Mouse (Mus musculus) 3T3-L1 (cell line): Measurements from ENCODE around the gene Bcas3.

ENCODE experiments used
- DNase-seq: peaks from one replicate; pipeline ENCODE4 v3.0.0-alpha.2; 2015; ENCODE audit warnings: low read depth, low spot score

Bcas3 gene

DNA sequence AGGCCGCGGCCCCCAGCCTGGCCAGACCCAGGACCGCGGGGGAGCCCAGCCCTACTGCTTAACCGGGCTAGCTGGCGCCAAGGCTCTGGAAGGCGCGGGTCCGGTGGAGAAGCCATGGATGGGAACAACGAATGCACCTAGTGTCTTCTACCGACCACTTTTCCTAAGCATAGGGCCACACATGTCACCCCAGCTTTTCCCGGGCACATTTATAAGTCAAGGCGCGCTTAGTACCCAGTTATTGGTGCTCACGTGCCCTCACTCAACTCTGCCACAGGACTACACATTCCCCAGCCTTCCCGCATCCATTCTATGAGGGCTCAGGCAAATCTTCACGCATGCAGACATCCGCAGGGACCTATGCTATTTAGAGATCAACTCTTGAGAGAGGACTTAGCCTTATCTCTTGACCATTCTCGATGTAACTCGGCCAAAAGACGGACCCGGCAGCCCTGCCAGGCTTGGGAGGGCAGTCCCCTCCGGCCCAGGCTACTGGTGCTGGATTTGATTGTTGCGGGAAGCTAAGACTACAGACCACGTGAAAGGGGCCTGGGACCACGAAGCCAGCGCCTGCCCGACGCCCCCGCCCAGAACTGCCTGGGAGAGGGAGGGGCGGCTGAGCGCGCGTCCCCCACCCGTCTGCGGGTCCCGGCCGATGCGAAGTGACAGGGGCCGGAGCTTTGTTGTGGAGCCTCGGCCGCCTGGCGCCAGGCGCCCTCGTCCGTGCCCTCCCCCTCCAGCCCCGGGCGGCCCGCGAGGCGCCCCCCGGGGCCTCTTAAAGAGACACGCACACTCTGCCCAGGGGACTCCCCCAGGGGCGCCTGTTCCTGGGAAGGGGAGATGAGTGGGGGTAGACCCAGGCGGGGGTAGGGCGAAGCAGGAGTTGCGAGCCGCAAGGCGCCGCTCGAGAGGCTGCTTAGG is 476.8 kb downstream of the Bcas3 start:
- no peak for DNase-seq

GRCm38 (mm10) chr11:85830901-85831341 is 478.0 kb downstream of the Bcas3 start:
- DNase-seq = no peak

DNA sequence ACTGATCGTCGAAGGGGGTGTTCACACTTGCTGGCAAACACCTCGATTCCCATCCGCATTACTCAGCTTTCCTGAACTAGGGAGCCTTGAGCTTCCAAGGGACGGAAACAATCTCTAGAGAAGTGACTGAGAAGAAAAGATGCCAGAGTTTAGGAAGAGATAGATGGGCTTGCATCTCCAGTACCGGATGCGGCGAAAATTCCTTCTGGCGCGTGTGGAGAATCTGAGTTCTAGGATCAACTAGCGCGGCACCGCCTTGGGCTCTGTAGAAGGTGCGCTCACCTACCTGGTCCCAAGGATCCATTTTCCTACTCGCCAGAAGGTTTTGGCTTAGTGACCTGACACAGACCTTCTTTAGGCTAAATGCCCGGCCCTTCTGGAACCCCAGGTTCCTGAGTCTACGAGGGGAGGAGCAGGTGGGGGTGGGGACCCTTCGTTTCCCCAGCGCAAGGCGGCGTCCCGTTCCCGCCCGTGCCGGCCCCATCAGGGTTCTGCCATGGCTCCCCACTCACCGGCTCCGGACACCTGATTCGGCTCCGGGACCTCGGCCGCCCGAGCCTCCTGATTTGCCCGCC is 478.8 kb downstream of the Bcas3 start:
- DNase-seq = no peak

GRCm38 (mm10) chr11:85832231-85832924 is 479.4 kb downstream of the Bcas3 start, which contains the start of gene Tbx2:
Gene Tbx2, plus strand, starts transcription at chr11:85832551.
- no peak for DNase-seq

- DNase-seq = no peak
These were observed 480.1 kb downstream of the Bcas3 start for GRCm38 (mm10) chr11:85833081-85833521.

DNA sequence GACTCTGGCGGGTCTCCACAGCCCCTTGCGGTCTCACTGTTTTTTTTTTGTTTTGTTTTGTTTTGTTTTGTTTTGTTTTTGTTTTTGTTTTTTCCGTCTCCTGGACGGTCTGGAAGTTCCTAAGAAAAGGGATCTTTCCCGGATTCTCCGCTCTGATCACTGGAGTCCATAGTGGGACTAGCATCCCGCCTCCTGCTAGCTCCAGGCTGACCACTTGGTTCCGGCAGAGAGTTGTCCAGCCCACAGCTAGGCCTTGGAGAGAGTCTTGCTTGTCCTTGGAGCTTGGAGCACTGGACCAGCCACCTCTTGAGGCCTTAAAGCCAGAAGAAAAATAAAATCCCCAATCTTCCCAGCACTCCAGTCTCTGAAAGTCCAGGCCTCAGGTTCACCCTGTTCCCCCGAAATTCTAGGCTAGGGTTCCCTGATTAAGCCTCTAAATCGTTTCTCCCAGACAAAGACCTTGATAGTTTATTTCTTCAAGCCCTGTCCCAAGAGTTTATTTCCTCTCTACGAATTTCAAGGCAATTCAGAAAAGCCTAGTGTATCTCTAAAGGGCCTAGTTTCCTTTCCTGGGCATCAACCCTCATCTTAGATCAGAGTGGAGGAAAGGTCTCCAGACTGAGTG is 480.9 kb downstream of the Bcas3 start:
- no peak for DNase-seq

GRCm38 (mm10) chr11:85834386-85834931 is 481.5 kb downstream of the Bcas3 start:
- no peak for DNase-seq

- DNase-seq = no peak
These were observed 482.2 kb downstream of the Bcas3 start for GRCm38 (mm10) chr11:85835001-85835752.

GRCm38 (mm10) chr11:85835753-85836522 is 483.0 kb downstream of the Bcas3 start:
- DNase-seq = no peak

GRCm38 (mm10) chr11:85836523-85837290 is 483.7 kb downstream of the Bcas3 start:
- DNase-seq = no peak

- DNase-seq = no peak
These were observed 484.3 kb downstream of the Bcas3 start for GRCm38 (mm10) chr11:85837291-85837647.

DNA sequence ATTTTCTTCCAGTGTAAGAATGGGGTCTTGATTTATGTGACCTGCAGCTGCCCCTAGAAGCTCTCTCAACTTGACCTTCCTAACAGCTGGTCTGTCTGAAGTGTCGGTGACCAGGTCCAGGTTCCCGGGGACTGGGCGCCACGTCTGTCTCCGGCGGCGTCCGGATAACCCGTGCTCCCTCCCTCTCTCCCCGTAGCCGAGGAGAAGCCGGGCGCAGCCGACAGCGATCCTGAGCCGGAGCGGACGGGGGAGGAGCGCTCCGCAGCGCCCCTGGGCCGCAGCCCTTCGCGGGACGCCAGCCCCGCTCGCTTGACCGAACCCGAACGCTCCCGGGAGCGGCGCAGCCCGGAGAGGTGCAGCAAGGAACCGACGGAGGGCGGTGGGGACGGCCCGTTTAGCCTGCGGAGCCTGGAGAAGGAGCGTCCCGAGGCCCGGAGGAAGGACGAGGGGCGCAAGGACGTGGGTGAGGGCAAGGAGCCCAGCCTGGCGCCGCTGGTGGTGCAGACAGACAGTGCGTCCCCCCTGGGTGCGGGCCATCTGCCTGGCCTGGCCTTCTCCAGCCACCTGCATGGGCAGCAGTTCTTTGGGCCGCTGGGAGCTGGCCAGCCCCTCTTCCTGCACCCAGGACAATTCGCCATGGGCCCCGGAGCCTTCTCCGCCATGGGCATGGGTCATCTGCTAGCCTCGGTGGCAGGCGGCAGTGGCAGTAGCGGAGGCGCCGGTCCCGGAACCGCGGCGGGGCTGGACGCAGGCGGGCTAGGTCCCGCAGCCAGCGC is 484.9 kb downstream of the Bcas3 start:
- DNase-seq = no peak

- peak; percentile 29 for DNase-seq
These were observed 485.7 kb downstream of the Bcas3 start for GRCm38 (mm10) chr11:85838424-85839257.

- DNase-seq = no peak
These were observed 486.5 kb downstream of the Bcas3 start for GRCm38 (mm10) chr11:85839258-85840030.

DNA sequence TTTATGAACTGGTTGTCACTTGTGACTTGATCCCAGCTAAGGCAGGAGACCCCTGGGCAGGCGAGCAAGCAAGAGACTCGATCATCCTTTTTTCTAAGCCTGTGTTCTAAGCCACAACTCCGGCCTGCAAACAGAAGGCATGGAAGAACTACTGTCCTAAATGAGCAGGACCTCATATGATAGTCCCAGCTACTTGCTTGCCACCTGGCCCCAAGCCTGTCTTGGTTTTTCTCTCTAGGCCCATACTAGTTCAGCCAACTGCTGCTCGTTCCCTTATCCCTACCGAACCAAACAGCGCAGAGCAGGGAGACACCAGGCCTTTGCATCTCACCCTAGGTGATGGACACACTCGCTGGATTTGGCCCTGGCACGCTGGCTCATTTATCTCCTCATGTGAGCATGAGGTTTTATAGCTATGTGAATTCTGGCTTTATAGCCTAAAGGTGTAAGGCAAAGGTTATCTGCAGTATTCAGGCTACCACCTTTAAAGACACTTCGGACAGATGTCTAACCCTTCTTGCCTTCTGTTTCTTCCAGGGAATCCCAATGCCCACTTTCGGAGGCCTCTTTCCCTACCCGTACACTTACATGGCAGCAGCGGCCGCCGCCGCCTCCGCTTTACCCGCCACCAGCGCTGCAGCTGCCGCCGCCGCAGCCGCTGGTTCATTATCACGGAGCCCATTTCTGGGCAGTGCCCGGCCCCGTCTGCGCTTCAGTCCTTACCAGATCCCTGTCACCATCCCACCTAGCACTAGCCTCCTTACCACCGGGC is 487.2 kb downstream of the Bcas3 start:
- DNase-seq = no peak

GRCm38 (mm10) chr11:85840803-85841145 is 487.8 kb downstream of the Bcas3 start:
- DNase-seq = no peak
